Mouse (Mus musculus) embryo, embryonic 10 days (tissue): ENCODE measurements around the gene Kirrel3.

Source experiments
- DNase-seq: peaks from one replicate; pipeline ENCODE4 v3.0.0-alpha.2; 2015; ENCODE audit warnings: low spot score

Gene Kirrel3

DNA sequence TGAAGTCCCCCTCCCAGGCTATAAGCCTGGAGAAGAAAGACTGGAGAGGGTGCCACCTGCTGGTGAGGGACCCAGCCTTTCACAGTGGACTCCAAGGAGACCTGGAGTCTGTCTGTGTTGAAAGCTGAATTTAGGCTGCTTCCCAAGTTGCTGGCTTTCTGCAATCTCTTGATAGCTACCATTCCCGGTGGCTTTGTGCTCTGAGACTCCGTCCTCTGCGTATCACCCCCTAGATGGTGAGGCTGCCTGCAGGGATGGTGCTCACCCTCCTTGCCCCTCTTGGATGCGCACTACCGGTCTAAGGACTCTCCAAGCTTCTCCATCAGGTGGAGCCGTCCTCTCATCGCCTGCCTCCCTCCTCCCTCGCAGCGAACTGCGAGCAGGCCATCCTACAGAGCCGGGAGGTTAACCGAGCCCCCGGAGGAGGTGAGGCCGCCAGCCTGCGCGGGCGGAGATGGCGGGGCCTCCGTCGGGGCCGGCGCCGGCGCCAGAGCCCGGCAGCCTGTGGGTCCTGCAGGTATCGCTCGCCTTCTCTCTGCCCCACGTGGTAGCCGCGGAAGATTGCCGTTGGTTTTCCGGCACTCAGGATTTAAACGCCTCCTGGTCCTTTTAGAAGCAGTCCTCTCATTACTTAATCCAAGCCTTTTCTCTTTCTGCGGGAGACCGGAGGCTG is at the start of gene Kirrel3:
Gene Kirrel3 (plus strand): TSS at position 136 of the 673 bp plus-strand sequence.
- DNase-seq = peak; percentile 78

DNA sequence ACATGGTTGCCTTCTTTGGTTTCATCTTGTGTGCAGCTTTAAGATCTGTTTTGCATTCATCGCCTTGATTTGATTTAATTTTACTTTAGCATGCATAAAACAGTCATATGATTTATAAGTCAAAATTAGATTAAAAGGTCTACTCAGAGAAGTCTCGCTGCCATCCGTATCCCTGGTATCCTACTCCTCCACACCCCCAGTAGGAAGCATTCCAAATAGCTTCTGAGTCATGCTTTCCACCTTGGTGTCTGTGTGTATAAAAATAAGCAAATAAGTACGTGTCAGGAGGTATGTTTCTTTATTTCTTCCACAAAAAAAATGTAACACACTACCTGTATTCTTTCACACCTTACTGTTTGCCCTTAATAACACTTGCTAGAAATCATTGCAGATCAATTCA is 45.0 kb upstream of the Kirrel3 start:
- DNase-seq = no peak

DNA sequence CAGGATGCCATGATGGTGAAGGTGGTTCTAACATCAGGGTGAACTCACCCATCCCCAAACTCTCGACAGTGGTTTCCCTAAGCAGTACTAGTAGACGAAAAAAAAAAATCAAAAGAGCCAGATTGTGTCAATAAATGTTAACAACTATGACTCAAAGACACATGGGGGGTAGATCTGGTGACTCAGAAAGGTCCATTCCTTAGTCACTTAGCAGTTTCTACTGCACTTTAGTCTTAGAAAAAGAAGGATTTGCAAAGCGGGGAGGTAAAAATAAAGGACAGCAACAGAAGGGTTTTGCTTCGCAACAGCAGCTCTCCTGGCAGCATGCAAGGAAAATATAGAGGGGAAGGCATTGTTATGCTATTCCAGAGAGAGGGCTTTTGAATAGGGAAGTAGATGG is 41.7 kb upstream of the Kirrel3 start:
- DNase-seq = no peak

- DNase-seq = no peak
Measured at GRCm38 (mm10) chr9:34446497-34447350, 39.0 kb upstream of the Kirrel3 start.

DNA sequence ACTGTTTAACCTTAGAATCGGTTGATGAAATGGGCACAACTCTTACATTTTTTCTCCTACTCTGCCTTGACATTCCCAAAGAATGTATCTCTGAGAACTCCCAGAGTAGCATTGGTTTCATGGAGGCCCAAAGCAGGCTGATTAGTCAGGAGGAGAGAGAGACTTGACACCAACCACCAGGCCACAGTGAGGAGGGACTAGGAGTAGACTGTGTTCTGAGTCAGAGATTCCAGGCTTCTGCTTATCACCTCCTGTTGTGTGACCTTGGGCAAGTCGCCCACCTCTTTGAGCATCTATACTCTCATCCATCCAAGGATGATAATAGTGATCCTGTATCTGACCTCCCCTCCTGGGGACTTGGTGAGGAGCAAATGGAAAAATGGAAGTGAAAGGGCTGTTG is 38.0 kb upstream of the Kirrel3 start:
- no peak for DNase-seq

GRCm38 (mm10) chr9:34448467-34448866 is 37.2 kb upstream of the Kirrel3 start:
- no peak for DNase-seq

GRCm38 (mm10) chr9:34458189-34458588 is 27.5 kb upstream of the Kirrel3 start:
- DNase-seq = no peak

GRCm38 (mm10) chr9:34459968-34460367 is 25.7 kb upstream of the Kirrel3 start:
- DNase-seq = no peak

GRCm38 (mm10) chr9:34463666-34464065 is 22.0 kb upstream of the Kirrel3 start:
- no peak for DNase-seq

- DNase-seq = no peak
Measured at GRCm38 (mm10) chr9:34466058-34466457, 19.6 kb upstream of the Kirrel3 start.

- DNase-seq = no peak
Measured at GRCm38 (mm10) chr9:34469180-34469579, 16.5 kb upstream of the Kirrel3 start.

GRCm38 (mm10) chr9:34476206-34476605 is 9.5 kb upstream of the Kirrel3 start:
- no peak for DNase-seq

- no peak for DNase-seq
Measured at GRCm38 (mm10) chr9:34478494-34478893, 7.2 kb upstream of the Kirrel3 start.

GRCm38 (mm10) chr9:34483236-34483635 is 2.5 kb upstream of the Kirrel3 start:
- DNase-seq = peak; percentile 51

- no peak for DNase-seq
Measured at GRCm38 (mm10) chr9:34484665-34485064, 1.0 kb upstream of the Kirrel3 start.

DNA sequence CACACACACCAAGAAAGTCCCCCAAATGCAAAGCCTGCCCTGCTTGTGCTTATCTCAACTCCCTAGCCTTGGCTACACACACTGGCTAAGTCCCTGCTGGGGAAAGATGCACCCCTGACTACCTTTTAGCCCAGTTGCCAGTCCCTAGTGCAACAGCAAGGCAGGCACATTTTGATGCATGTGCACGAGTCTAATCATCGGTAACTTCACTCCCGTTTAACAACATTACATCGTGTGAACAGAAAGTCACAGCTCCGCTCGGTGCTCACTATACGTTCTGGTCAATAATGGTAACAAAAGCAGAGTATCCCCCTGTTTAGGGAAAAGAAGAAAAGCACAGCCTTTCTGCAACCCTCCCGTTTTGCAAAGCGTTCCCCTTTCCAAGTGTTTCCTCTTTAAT is 2.6 kb downstream of the Kirrel3 start:
- DNase-seq = no peak

DNA sequence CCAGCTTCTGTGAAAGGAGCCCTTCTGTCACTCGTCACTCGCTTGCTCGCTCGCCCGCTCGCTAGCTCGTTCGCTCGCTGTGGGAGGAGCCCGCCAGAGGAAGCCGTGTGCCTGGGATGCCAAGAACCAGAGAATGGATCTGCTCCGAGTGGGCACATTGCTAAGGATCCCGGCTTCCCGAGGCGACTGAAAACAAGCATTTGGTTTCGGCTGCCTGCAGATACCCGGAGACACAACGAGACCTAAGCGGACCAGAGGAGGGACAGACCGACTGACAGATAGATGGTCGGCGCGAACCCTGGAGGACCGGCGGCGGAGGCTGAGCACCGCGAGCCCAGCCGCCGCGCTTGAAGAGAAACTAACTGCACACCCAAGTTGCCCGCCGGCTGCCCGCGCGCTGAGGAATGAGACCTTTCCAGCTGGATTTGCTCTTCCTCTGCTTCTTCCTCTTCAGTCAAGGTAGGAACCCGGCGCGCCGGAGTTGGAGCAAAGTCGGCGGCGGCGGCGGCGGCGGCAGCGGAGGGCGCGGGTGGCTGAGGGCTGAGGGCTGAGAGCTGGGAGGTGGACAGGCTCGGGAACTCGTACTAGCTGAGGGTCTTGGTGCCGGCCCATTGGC is 3.1 kb downstream of the Kirrel3 start:
- DNase-seq = peak; percentile 80

- no peak for DNase-seq
Measured at GRCm38 (mm10) chr9:34489316-34489710, 3.6 kb downstream of the Kirrel3 start.

GRCm38 (mm10) chr9:34489760-34490159 is 4.1 kb downstream of the Kirrel3 start:
- no peak for DNase-seq

DNA sequence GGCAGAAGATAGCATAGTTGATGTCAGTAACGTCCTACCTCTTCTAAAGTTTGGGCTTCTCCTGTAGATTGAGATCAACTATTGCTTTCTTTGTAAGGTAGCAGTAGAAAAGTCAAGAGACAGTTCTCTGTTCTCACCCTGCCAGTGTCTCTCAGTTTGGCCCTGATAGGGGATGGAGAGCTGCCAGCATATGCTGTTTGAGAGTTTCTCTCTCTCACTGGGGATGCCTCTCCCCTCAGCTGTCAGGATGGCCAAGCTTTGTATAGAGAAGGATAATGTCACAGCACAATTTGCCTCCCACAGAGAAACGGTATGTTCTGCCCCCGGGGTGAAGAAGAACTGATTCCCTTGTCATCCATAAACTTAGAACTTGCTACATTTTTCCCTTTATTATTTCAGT is 6.4 kb downstream of the Kirrel3 start:
- no peak for DNase-seq

DNA sequence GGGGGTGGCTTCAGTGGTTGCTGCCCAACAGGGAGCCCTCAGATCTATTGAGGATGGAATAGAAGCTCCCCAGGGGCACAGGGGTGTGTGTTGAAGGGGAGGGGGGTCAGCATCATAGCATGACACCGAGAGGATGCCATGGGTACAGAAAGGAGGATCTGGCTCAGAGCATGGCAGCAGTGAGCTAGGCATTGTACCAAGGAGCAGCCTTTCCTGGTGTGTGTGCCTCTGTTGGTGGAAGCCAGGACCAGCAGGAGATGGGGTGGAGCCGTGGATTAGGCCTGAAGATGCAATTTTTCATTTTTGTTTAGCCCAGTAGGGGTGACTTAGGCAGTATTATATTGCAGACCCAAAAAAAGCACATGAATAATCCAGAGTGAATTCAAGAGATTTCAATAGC is 7.9 kb downstream of the Kirrel3 start:
- DNase-seq = no peak

- DNase-seq = no peak
Measured at GRCm38 (mm10) chr9:34498126-34498525, 12.4 kb downstream of the Kirrel3 start.

DNA sequence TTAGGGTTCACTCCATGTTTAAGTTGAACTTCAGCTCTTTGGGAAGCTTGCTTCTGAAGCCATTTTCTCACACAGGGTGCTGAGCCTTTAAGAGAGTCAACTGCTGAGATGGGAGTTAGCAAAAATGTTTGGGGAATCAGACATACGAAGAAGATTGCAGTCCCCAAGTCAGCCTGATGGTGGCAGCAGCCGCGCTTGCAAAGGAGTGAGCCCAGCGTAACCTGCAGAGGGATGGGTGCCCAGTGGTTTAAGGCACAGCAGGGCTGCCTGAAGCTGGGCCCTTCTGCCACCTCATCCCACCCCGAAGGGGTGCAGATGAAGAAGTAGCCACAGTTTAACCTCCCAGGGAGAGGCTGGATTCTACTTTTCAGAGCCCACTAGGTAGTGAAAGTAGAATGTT is 13.0 kb downstream of the Kirrel3 start:
- peak; percentile 89 for DNase-seq
